Mouse (Mus musculus): Measurements from ENCODE around the gene Trim30a. TPM values are rescaled to one million over a fixed set of nuclear protein-coding genes. Genes with fewer than 3 reads are reported as not detected.

The Trim30a gene
- 0.09 and 0.32 TPM in 2 replicates for polyA plus RNA-seq (2012; rRNA removed)

GRCm38 (mm10) chr7:104465065-104465744, at the start of gene Trim30a:
Gene Trim30a (minus strand): TSS chr7:104465193.

GRCm38 (mm10) chr7:104507421-104508065, 42.5 kb upstream of the Trim30a start, which contains the start of gene Trim30d:
Gene Trim30d (minus strand): TSS chr7:104507849.

GRCm38 (mm10) chr7:104400698-104401097, 64.3 kb downstream of the Trim30a start, which contains the start of gene Trim30c:
Gene Trim30c (minus strand): TSS chr7:104400837.

GRCm38 (mm10) chr7:104369736-104370414, 95.1 kb downstream of the Trim30a start, which contains the start of gene Trim30b:
Gene Trim30b (minus strand): TSS chr7:104369884.

Other genes starting within 250 kb of the Trim30a start
- gene Trim6, start 246.4 kb downstream of the Trim30a start, polyA plus RNA-seq (2012; rRNA removed), result 0.79 and 0.81 TPM in 2 replicates
- 0.17 and 1.5 TPM in 2 replicates for gene Trim34a, start 220.7 kb downstream of the Trim30a start, polyA plus RNA-seq (2012; rRNA removed)
- gene Trim5, start 177.1 kb downstream of the Trim30a start, polyA plus RNA-seq (2012; rRNA removed), result 0.10 TPM in 2 replicates
- 0.16 and 0.85 TPM in 2 replicates for gene Trim12a, start 149.7 kb downstream of the Trim30a start, polyA plus RNA-seq (2012; rRNA removed)
- 0.55 TPM in 1 of 2 replicates, not detected in the other for gene Trim34b, start 135.7 kb downstream of the Trim30a start, polyA plus RNA-seq (2012; rRNA removed)
- 0.55 TPM in 2 replicates for gene Trim12c, start 111.8 kb downstream of the Trim30a start, polyA plus RNA-seq (2012; rRNA removed)
- gene Trim30b, start 95.3 kb downstream of the Trim30a start, polyA plus RNA-seq (2012; rRNA removed), result 0.03 TPM in 1 of 2 replicates, not detected in the other
- gene Trim30c, start 64.4 kb downstream of the Trim30a start, polyA plus RNA-seq (2012; rRNA removed), result not detected in 2 replicates
- gene Trim30d, start 42.7 kb upstream of the Trim30a start, polyA plus RNA-seq (2012; rRNA removed), result 0.04 and 0.24 TPM in 2 replicates
- not detected in 2 replicates for gene Olfr651, start 84.9 kb upstream of the Trim30a start, polyA plus RNA-seq (2012; rRNA removed)
- not detected in 2 replicates for gene Olfr652, start 95.7 kb upstream of the Trim30a start, polyA plus RNA-seq (2012; rRNA removed)
- not detected in 2 replicates for gene Olfr653, start 112.1 kb upstream of the Trim30a start, polyA plus RNA-seq (2012; rRNA removed)
- not detected in 2 replicates for gene Olfr654, start 121.8 kb upstream of the Trim30a start, polyA plus RNA-seq (2012; rRNA removed)
- not detected in 2 replicates for gene Olfr655, start 136.6 kb upstream of the Trim30a start, polyA plus RNA-seq (2012; rRNA removed)
- gene Olfr656, start 148.8 kb upstream of the Trim30a start, polyA plus RNA-seq (2012; rRNA removed), result not detected in 2 replicates
- gene Olfr657, start 159.6 kb upstream of the Trim30a start, polyA plus RNA-seq (2012; rRNA removed), result not detected in 2 replicates
- not detected in 2 replicates for gene Olfr658, start 182.1 kb upstream of the Trim30a start, polyA plus RNA-seq (2012; rRNA removed)
- not detected in 2 replicates for gene Olfr659, start 201.6 kb upstream of the Trim30a start, polyA plus RNA-seq (2012; rRNA removed)
- not detected in 2 replicates for gene Olfr661, start 221.3 kb upstream of the Trim30a start, polyA plus RNA-seq (2012; rRNA removed)